Mouse (Mus musculus): ENCODE results near the gene Ifi202b. TPM values are rescaled to one million over a fixed set of nuclear protein-coding genes. Genes with fewer than 3 reads are reported as not detected.
"Not testable (repeated sequence)": the region's sequence is repeated elsewhere in the genome, so short reads cannot be mapped to it uniquely, and the experiment has no call there.

Ifi202b gene
- polyA plus RNA-seq, 1 experiment from 2014 or later: not detected

DNA sequence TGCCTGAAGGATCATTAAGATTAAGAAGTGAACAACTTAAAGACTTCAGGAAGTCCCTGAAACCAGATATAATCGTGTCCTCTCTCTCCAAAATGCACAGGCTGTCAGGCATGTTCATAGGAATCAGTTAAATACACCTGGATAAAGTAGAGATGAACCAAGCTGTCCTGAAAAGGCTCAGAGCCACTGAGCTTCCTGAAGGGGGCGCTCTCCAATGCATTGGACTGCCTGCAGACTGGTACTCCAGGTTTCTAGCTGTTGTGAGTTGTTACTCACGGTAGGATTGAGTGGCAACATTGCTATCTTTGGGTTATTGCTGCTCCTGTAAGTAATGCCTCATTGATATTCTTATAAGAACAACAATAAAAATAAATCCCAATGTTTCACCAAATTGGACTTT lies 63.3 kb downstream of the Ifi202b start:
- not testable (repeated sequence) for H3K9me3 ChIP-seq (ENCODE audit: control insufficient read depth, low read length); H3K36me3 ChIP-seq (ENCODE audit: control insufficient read depth, insufficient read depth, low read length); H3K27me3 ChIP-seq (replicated peaks; ENCODE audit: control insufficient read depth, insufficient read depth, low read length); H3K4me1 ChIP-seq (replicated peaks; ENCODE audit: control insufficient read depth, insufficient read depth, low read length); H3K4me3 ChIP-seq (ENCODE audit: low read depth, low read length); H3K27ac ChIP-seq (ENCODE audit: low read depth, low read length); H3K9ac ChIP-seq (ENCODE audit: low read depth, low read length); DNase-seq (ENCODE audit: low spot score); H3K4me2 ChIP-seq; ATAC-seq (replicated peaks; ENCODE audit: low FRiP score)
- 63% methylated on average over 2 of the region's 3 CpGs for WGBS

DNA sequence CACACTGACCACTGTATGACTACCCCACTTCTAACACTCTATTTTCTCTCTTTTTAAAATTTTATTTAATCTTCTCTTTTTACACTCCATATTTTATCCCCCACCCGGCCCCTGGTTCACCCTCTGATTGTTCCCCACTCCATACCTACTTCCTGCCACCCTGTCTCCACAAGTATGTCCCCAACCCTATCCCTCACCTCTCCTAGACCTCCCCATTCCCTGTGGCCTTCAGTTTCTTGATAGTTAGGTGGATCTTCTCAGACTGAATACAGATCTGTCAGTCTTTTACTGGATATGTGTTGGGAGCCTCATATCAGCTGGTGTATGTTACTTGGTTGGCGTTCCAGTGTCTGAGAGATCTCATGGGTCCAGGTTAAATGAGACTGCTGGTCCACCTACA lies 68.0 kb downstream of the Ifi202b start:
- Histone ChIP-seq H3K4me3 (ENCODE audit: low read depth, low read length) (no peak overlapping the region), H3K4me2 (no peak overlapping the region), H3K27me3 (replicated peaks; ENCODE audit: control insufficient read depth, insufficient read depth, low read length) (no peaks in the 10 kb centered on the region), H3K4me1 (replicated peaks; ENCODE audit: control insufficient read depth, insufficient read depth, low read length) (no peaks in the 10 kb centered on the region), H3K9ac (ENCODE audit: low read depth, low read length) (no peak overlapping the region), H3K27ac (ENCODE audit: low read depth, low read length) (no peak overlapping the region), H3K9me3 (ENCODE audit: control insufficient read depth, low read length) (no peaks in the 10 kb centered on the region), H3K36me3 (ENCODE audit: control insufficient read depth, insufficient read depth, low read length) (no peaks in the 10 kb centered on the region)
- ATAC-seq (replicated peaks; ENCODE audit: low FRiP score) (no peak), DNase-seq (ENCODE audit: low spot score) (no peak)
- WGBS: 69% methylated on average over 2 of the region's 2 CpGs

DNA sequence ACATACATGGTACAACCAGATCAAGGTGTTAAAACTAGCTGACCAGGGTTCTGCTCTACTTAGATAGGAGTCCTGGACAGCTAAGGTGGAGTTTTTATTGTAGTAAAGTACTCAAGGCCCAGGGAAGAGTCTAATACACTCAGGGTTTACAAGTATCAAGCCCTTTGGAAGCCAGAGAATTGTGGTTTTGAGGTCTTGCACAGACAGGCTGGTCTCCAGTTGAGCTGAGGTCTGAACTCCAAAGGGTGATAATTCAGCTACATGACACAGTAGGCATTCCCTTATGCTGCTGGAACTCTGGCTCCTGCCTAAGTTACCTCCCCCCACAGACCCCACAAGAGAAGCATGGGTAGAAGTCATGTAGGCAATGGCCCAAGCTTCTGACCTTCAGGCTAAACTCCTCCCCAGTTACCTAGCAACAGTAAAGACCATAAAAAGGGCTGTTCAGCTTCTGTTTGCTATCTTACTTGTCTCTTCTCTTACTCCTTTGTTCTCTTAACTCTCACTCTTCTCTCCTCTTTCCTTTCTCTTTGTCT lies 69.2 kb downstream of the Ifi202b start:
- H3K9ac ChIP-seq (ENCODE audit: low read depth, low read length); H3K36me3 ChIP-seq (ENCODE audit: control insufficient read depth, insufficient read depth, low read length); H3K4me2 ChIP-seq; H3K4me3 ChIP-seq (ENCODE audit: low read depth, low read length); ATAC-seq (replicated peaks; ENCODE audit: low FRiP score); H3K27me3 ChIP-seq (replicated peaks; ENCODE audit: control insufficient read depth, insufficient read depth, low read length); H3K9me3 ChIP-seq (ENCODE audit: control insufficient read depth, low read length); DNase-seq (ENCODE audit: low spot score); H3K4me1 ChIP-seq (replicated peaks; ENCODE audit: control insufficient read depth, insufficient read depth, low read length); H3K27ac ChIP-seq (ENCODE audit: low read depth, low read length): not testable (repeated sequence)

Other genes with a start within 250 kb of the Ifi202b start
- gene Ifi207, start 241.0 kb downstream of the Ifi202b start, polyA plus RNA-seq (2014; fragmentation: Nextera tagmentation; extraction: Ambion mirVana): 1.5 and 1.7 TPM in 2 replicates
- 3.0 and 3.8 TPM in 2 replicates for gene Ifi204, start 215.8 kb downstream of the Ifi202b start, polyA plus RNA-seq (2014; fragmentation: Nextera tagmentation; extraction: Ambion mirVana)
- 0.64 and 0.88 TPM in 2 replicates for gene Ifi211, start 69.7 kb downstream of the Ifi202b start, polyA plus RNA-seq (2014; fragmentation: Nextera tagmentation; extraction: Ambion mirVana)
- gene Mndal, start 40.3 kb downstream of the Ifi202b start, polyA plus RNA-seq (2014; fragmentation: Nextera tagmentation; extraction: Ambion mirVana): 1.8 and 2.0 TPM in 2 replicates
- 0.74 and 0.78 TPM in 2 replicates for gene Ifi203, start 40.1 kb downstream of the Ifi202b start, polyA plus RNA-seq (2014; fragmentation: Nextera tagmentation; extraction: Ambion mirVana)
- 0.82 TPM in 2 replicates for gene Ifi205, start 49.1 kb upstream of the Ifi202b start, polyA plus RNA-seq (2014; fragmentation: Nextera tagmentation; extraction: Ambion mirVana)
- 0.30 TPM in 1 of 2 replicates, not detected in the other for gene Olfr433, start 58.0 kb upstream of the Ifi202b start, polyA plus RNA-seq (2014; fragmentation: Nextera tagmentation; extraction: Ambion mirVana)
- gene Olfr432, start 66.5 kb upstream of the Ifi202b start, polyA plus RNA-seq (2014; fragmentation: Nextera tagmentation; extraction: Ambion mirVana): not detected in 2 replicates
- not detected in 2 replicates for gene Olfr430, start 83.9 kb upstream of the Ifi202b start, polyA plus RNA-seq (2014; fragmentation: Nextera tagmentation; extraction: Ambion mirVana)
- gene Olfr429, start 101.6 kb upstream of the Ifi202b start, polyA plus RNA-seq (2014; fragmentation: Nextera tagmentation; extraction: Ambion mirVana): not detected in 2 replicates
- gene Olfr427, start 114.1 kb upstream of the Ifi202b start, polyA plus RNA-seq (2014; fragmentation: Nextera tagmentation; extraction: Ambion mirVana): not detected in 2 replicates
- not detected in 2 replicates for gene Olfr231, start 138.4 kb upstream of the Ifi202b start, polyA plus RNA-seq (2014; fragmentation: Nextera tagmentation; extraction: Ambion mirVana)
- gene Olfr424, start 148.8 kb upstream of the Ifi202b start, polyA plus RNA-seq (2014; fragmentation: Nextera tagmentation; extraction: Ambion mirVana): not detected in 2 replicates
- 0.12 and 0.27 TPM in 2 replicates for gene Olfr420, start 172.9 kb upstream of the Ifi202b start, polyA plus RNA-seq (2014; fragmentation: Nextera tagmentation; extraction: Ambion mirVana)
- 23.1 and 26.0 TPM in 2 replicates for gene Spta1, start 190.0 kb upstream of the Ifi202b start, polyA plus RNA-seq (2014; fragmentation: Nextera tagmentation; extraction: Ambion mirVana)